Mouse (Mus musculus): ENCODE results near the gene Mta2. TPM values are rescaled to one million over a fixed set of nuclear protein-coding genes. Genes with fewer than 3 reads are reported as not detected.

Mta2 gene
- total RNA-seq, 2 experiments from 2014 or later = 123 to 125 TPM

- ATAC-seq (replicated peaks; ENCODE audit: poor library complexity, severe bottlenecking) = peak; percentile 6
Observed at GRCm38 (mm10) chr19:8990432-8991102, 48.9 kb downstream of the Mta2 start.

- 0 out of 2 replicates have a peak, but pooled peaks have one; percentile 7 for ATAC-seq (replicated peaks; ENCODE audit: poor library complexity, severe bottlenecking)
Observed at GRCm38 (mm10) chr19:8991245-8991870, 49.7 kb downstream of the Mta2 start.

- no peak for ATAC-seq (replicated peaks; ENCODE audit: poor library complexity, severe bottlenecking)
Observed at GRCm38 (mm10) chr19:8991871-8992735, 50.4 kb downstream of the Mta2 start.

GRCm38 (mm10) chr19:8992769-8993624 is 51.3 kb downstream of the Mta2 start:
- peak; percentile 63 for ATAC-seq (replicated peaks; ENCODE audit: poor library complexity, severe bottlenecking)

- no peak for ATAC-seq (replicated peaks; ENCODE audit: poor library complexity, severe bottlenecking)
Observed at GRCm38 (mm10) chr19:8993625-8993912, 51.9 kb downstream of the Mta2 start.

- no peak for ATAC-seq (replicated peaks; ENCODE audit: poor library complexity, severe bottlenecking)
Observed at GRCm38 (mm10) chr19:8994813-8995607, 53.3 kb downstream of the Mta2 start.

- ATAC-seq (replicated peaks; ENCODE audit: poor library complexity, severe bottlenecking) = no peak
Observed at GRCm38 (mm10) chr19:8996601-8997000, 54.9 kb downstream of the Mta2 start.

- peak; percentile 83 for ATAC-seq (replicated peaks; ENCODE audit: poor library complexity, severe bottlenecking)
Observed at GRCm38 (mm10) chr19:8997546-8997945, 55.9 kb downstream of the Mta2 start.

GRCm38 (mm10) chr19:8998546-8998945 is 56.9 kb downstream of the Mta2 start:
- no peak for ATAC-seq (replicated peaks; ENCODE audit: poor library complexity, severe bottlenecking)

GRCm38 (mm10) chr19:8999223-8999622 is 57.5 kb downstream of the Mta2 start:
- ATAC-seq (replicated peaks; ENCODE audit: poor library complexity, severe bottlenecking) = no peak

Other genes starting within 250 kb of the Mta2 start
Only the 30 nearest of the 32 such genes appear.
- not detected in 2 replicates for gene 1700092M07Rik, start 201.2 kb upstream of the Mta2 start, total RNA-seq (2014; fragmentation: Nextera tagmentation)
- 2.5 TPM in 2 replicates for gene 1700092M07Rik, start 201.2 kb upstream of the Mta2 start, total RNA-seq (2017)
- gene Stx5a, start 200.5 kb upstream of the Mta2 start, total RNA-seq (2014; fragmentation: Nextera tagmentation) = 63.4 and 64.7 TPM in 2 replicates
- 43.0 and 62.0 TPM in 2 replicates for gene Stx5a, start 200.5 kb upstream of the Mta2 start, total RNA-seq (2017)
- 268 and 347 TPM in 2 replicates for gene Nxf1, start 184.8 kb upstream of the Mta2 start, total RNA-seq (2014; fragmentation: Nextera tagmentation)
- 89.4 and 113 TPM in 2 replicates for gene Nxf1, start 184.8 kb upstream of the Mta2 start, total RNA-seq (2017)
- 61.2 and 62.7 TPM in 2 replicates for gene Tmem223, start 170.9 kb upstream of the Mta2 start, total RNA-seq (2014; fragmentation: Nextera tagmentation)
- 35.7 and 40.6 TPM in 2 replicates for gene Tmem223, start 170.9 kb upstream of the Mta2 start, total RNA-seq (2017)
- 141 and 147 TPM in 2 replicates for gene Tmem179b, start 167.4 kb upstream of the Mta2 start, total RNA-seq (2014; fragmentation: Nextera tagmentation)
- 69.5 and 81.3 TPM in 2 replicates for gene Tmem179b, start 167.4 kb upstream of the Mta2 start, total RNA-seq (2017)
- 19.1 and 20.5 TPM in 2 replicates for gene Taf6l, start 155.5 kb upstream of the Mta2 start, total RNA-seq (2014; fragmentation: Nextera tagmentation)
- 10.0 and 15.6 TPM in 2 replicates for gene Taf6l, start 155.5 kb upstream of the Mta2 start, total RNA-seq (2017)
- gene Polr2g, start 143.3 kb upstream of the Mta2 start, total RNA-seq (2014; fragmentation: Nextera tagmentation) = 112 and 148 TPM in 2 replicates
- 51.7 and 69.8 TPM in 2 replicates for gene Polr2g, start 143.3 kb upstream of the Mta2 start, total RNA-seq (2017)
- 3.1 TPM in 2 replicates for gene Zbtb3, start 139.3 kb upstream of the Mta2 start, total RNA-seq (2014; fragmentation: Nextera tagmentation)
- gene Zbtb3, start 139.3 kb upstream of the Mta2 start, total RNA-seq (2017) = 2.7 and 3.0 TPM in 2 replicates
- 41.3 and 42.1 TPM in 2 replicates for gene Ttc9c, start 122.5 kb upstream of the Mta2 start, total RNA-seq (2014; fragmentation: Nextera tagmentation)
- 62.8 and 65.0 TPM in 2 replicates for gene Ttc9c, start 122.5 kb upstream of the Mta2 start, total RNA-seq (2017)
- gene Hnrnpul2, start 121.9 kb upstream of the Mta2 start, total RNA-seq (2014; fragmentation: Nextera tagmentation) = 71.4 and 85.1 TPM in 2 replicates
- gene Hnrnpul2, start 121.9 kb upstream of the Mta2 start, total RNA-seq (2017) = 82.8 and 88.5 TPM in 2 replicates
- not detected in 2 replicates for gene AC129217.1, start 112.1 kb upstream of the Mta2 start, total RNA-seq (2014; fragmentation: Nextera tagmentation)
- gene AC129217.1, start 112.1 kb upstream of the Mta2 start, total RNA-seq (2017) = 34.1 TPM in 1 of 2 replicates, not detected in the other
- gene Bscl2, start 104.4 kb upstream of the Mta2 start, total RNA-seq (2014; fragmentation: Nextera tagmentation) = 61.8 and 89.4 TPM in 2 replicates
- gene Bscl2, start 104.4 kb upstream of the Mta2 start, total RNA-seq (2017) = 33.9 and 34.6 TPM in 2 replicates
- not detected in 2 replicates for gene Gng3, start 102.7 kb upstream of the Mta2 start, total RNA-seq (2014; fragmentation: Nextera tagmentation)
- 0.26 TPM in 1 of 2 replicates, not detected in the other for gene Gng3, start 102.7 kb upstream of the Mta2 start, total RNA-seq (2017)
- gene Lrrn4cl, start 91.1 kb upstream of the Mta2 start, total RNA-seq (2014; fragmentation: Nextera tagmentation) = 0.11 TPM in 1 of 2 replicates, not detected in the other
- gene Lrrn4cl, start 91.1 kb upstream of the Mta2 start, total RNA-seq (2017) = not detected in 2 replicates
- gene Ubxn1, start 70.4 kb upstream of the Mta2 start, total RNA-seq (2014; fragmentation: Nextera tagmentation) = 115 and 150 TPM in 2 replicates
- gene Ubxn1, start 70.4 kb upstream of the Mta2 start, total RNA-seq (2017) = 135 and 136 TPM in 2 replicates
- 57.3 and 67.4 TPM in 2 replicates for gene Uqcc3, start 61.0 kb upstream of the Mta2 start, total RNA-seq (2014; fragmentation: Nextera tagmentation)
- gene Uqcc3, start 61.0 kb upstream of the Mta2 start, total RNA-seq (2017) = 66.9 and 100 TPM in 2 replicates
- 49.4 and 65.5 TPM in 2 replicates for gene Lbhd1, start 58.1 kb upstream of the Mta2 start, total RNA-seq (2014; fragmentation: Nextera tagmentation)
- 10.1 and 37.8 TPM in 2 replicates for gene Lbhd1, start 58.1 kb upstream of the Mta2 start, total RNA-seq (2017)
- gene Gm49403, start 57.9 kb upstream of the Mta2 start, total RNA-seq (2014; fragmentation: Nextera tagmentation) = not detected in 2 replicates
- not detected in 2 replicates for gene Gm49403, start 57.9 kb upstream of the Mta2 start, total RNA-seq (2017)
- 70.2 and 82.4 TPM in 2 replicates for gene 1810009A15Rik, start 53.0 kb upstream of the Mta2 start, total RNA-seq (2014; fragmentation: Nextera tagmentation)
- 92.1 and 109 TPM in 2 replicates for gene 1810009A15Rik, start 53.0 kb upstream of the Mta2 start, total RNA-seq (2017)
- not detected in 2 replicates for gene Gm49416, start 52.9 kb upstream of the Mta2 start, total RNA-seq (2014; fragmentation: Nextera tagmentation)
- not detected in 2 replicates for gene Gm49416, start 52.9 kb upstream of the Mta2 start, total RNA-seq (2017)
- gene Ints5, start 48.9 kb upstream of the Mta2 start, total RNA-seq (2014; fragmentation: Nextera tagmentation) = 23.7 and 30.3 TPM in 2 replicates
- 11.6 and 13.5 TPM in 2 replicates for gene Ints5, start 48.9 kb upstream of the Mta2 start, total RNA-seq (2017)
- 143 and 154 TPM in 2 replicates for gene Ganab, start 43.8 kb upstream of the Mta2 start, total RNA-seq (2014; fragmentation: Nextera tagmentation)
- 105 and 107 TPM in 2 replicates for gene Ganab, start 43.8 kb upstream of the Mta2 start, total RNA-seq (2017)
- gene B3gat3, start 21.5 kb upstream of the Mta2 start, total RNA-seq (2014; fragmentation: Nextera tagmentation) = 25.9 and 34.4 TPM in 2 replicates
- 17.2 and 26.5 TPM in 2 replicates for gene B3gat3, start 21.5 kb upstream of the Mta2 start, total RNA-seq (2017)
- gene Rom1, start 12.5 kb upstream of the Mta2 start, total RNA-seq (2014; fragmentation: Nextera tagmentation) = 2.2 and 2.9 TPM in 2 replicates
- gene Rom1, start 12.5 kb upstream of the Mta2 start, total RNA-seq (2017) = 0.22 and 0.52 TPM in 2 replicates
- 26.1 and 30.2 TPM in 2 replicates for gene Eml3, start 12.3 kb upstream of the Mta2 start, total RNA-seq (2014; fragmentation: Nextera tagmentation)
- gene Eml3, start 12.3 kb upstream of the Mta2 start, total RNA-seq (2017) = 27.4 and 31.3 TPM in 2 replicates
- 17.8 and 28.9 TPM in 2 replicates for gene Tut1, start 12.0 kb downstream of the Mta2 start, total RNA-seq (2014; fragmentation: Nextera tagmentation)
- gene Tut1, start 12.0 kb downstream of the Mta2 start, total RNA-seq (2017) = 14.5 and 21.8 TPM in 2 replicates
- 1,036 and 1,157 TPM in 2 replicates for gene Eef1g, start 25.2 kb downstream of the Mta2 start, total RNA-seq (2014; fragmentation: Nextera tagmentation)
- gene Eef1g, start 25.2 kb downstream of the Mta2 start, total RNA-seq (2017) = 748 and 899 TPM in 2 replicates
- 5.8 and 12.1 TPM in 2 replicates for gene Ahnak, start 47.4 kb downstream of the Mta2 start, total RNA-seq (2014; fragmentation: Nextera tagmentation)
- gene Ahnak, start 47.4 kb downstream of the Mta2 start, total RNA-seq (2017) = 14.1 and 14.8 TPM in 2 replicates
- not detected in 2 replicates for gene Scgb1a1, start 146.1 kb downstream of the Mta2 start, total RNA-seq (2014; fragmentation: Nextera tagmentation)
- not detected in 2 replicates for gene Scgb1a1, start 146.1 kb downstream of the Mta2 start, total RNA-seq (2017)
- gene Asrgl1, start 193.8 kb downstream of the Mta2 start, total RNA-seq (2014; fragmentation: Nextera tagmentation) = 22.0 and 32.6 TPM in 2 replicates
- 26.9 and 30.5 TPM in 2 replicates for gene Asrgl1, start 193.8 kb downstream of the Mta2 start, total RNA-seq (2017)

Measured in granulocyte monocyte progenitor cell, adult 5-6 weeks (primary cell).